29 mouse cellular contexts compared by ENCODE assay signal in genomic region chr14:101886320-101886719, GRCm38 (mm10).
DNase-seq lines count a peak whose midpoint lies in the region; ATAC-seq lines count a peak whose summit lies in the region.
"Had no signal": no experiment of that assay in that cellular context is flagged by ENCODE, and none has a peak within 500 bp of the region (broad histone marks: within the 10 kb centered on the region; RNA-seq: fewer than 3 reads in every experiment).

No protein-coding gene starts in this region.

- H3K9me3 ChIP-seq in forebrain, embryonic 11.5 days (ENCODE audit: control insufficient read depth, low read length): no peaks in the 10 kb centered on the region
- H3K9me3 ChIP-seq in forebrain, embryonic 14.5 days (replicated peaks; ENCODE audit: control insufficient read depth, low read length): no peaks in the 10 kb centered on the region
- no peaks in the 10 kb centered on the region for H3K9me3 ChIP-seq in intestine, embryonic 16.5 days (ENCODE audit: control insufficient read depth, low read length)
- H3K9me3 ChIP-seq in intestine, embryonic 15.5 days: no peaks in the 10 kb centered on the region
- H3K9me3 ChIP-seq in heart, embryonic 11.5 days (replicated peaks; ENCODE audit: control insufficient read depth, low read length): no peaks in the 10 kb centered on the region
- no peaks in the 10 kb centered on the region for H3K9me3 ChIP-seq in heart, embryonic 16.5 days (replicated peaks; ENCODE audit: control insufficient read depth, low read length)
- H3K9me3 ChIP-seq: forebrain, embryonic 15.5 days; limb, embryonic 10.5 days; limb, embryonic 15.5 days; liver, embryonic 13.5 days; midbrain, embryonic 13.5 days; neural tube, embryonic 13.5 days had no signal

- no peak overlapping the region for H3K27ac ChIP-seq in forebrain, embryonic 11.5 days (ENCODE audit: low read depth, low read length)
- no peak overlapping the region for H3K27ac ChIP-seq in forebrain, embryonic 14.5 days (ENCODE audit: low read depth, low read length)
- no peak overlapping the region for H3K27ac ChIP-seq in intestine, embryonic 16.5 days (ENCODE audit: low read length)
- no peak overlapping the region for H3K27ac ChIP-seq in intestine, embryonic 15.5 days
- H3K27ac ChIP-seq in heart, embryonic 11.5 days (ENCODE audit: low read depth, low read length): peak overlapping the region; percentile 63
- H3K27ac ChIP-seq in heart, embryonic 16.5 days (ENCODE audit: low read length): peak overlapping the region; percentile 98
- H3K27ac ChIP-seq: forebrain, embryonic 15.5 days; limb, embryonic 10.5 days; limb, embryonic 15.5 days; liver, embryonic 13.5 days; midbrain, embryonic 13.5 days; neural tube, embryonic 13.5 days had no signal

- H3K4me2 ChIP-seq in forebrain, embryonic 11.5 days (ENCODE audit: low read depth, low read length, severe bottlenecking): no peak overlapping the region
- no peak overlapping the region for H3K4me2 ChIP-seq in forebrain, embryonic 14.5 days (ENCODE audit: low read length)
- no peak overlapping the region for H3K4me2 ChIP-seq in intestine, embryonic 16.5 days (ENCODE audit: low read depth, low read length)
- no peak overlapping the region for H3K4me2 ChIP-seq in intestine, embryonic 15.5 days (replicated peaks)
- peak overlapping the region; percentile 52 for H3K4me2 ChIP-seq in heart, embryonic 11.5 days
- H3K4me2 ChIP-seq in heart, embryonic 16.5 days (ENCODE audit: low read depth, low read length): peak overlapping the region; percentile 58
- H3K4me2 ChIP-seq: forebrain, embryonic 15.5 days; limb, embryonic 15.5 days; liver, embryonic 13.5 days; midbrain, embryonic 13.5 days; neural tube, embryonic 13.5 days had no signal

- 96% methylated on average over 10 of the region's 10 CpGs for WGBS in forebrain, embryonic 11.5 days
- 95% methylated on average over 10 of the region's 10 CpGs for WGBS in forebrain, embryonic 14.5 days
- WGBS in intestine, embryonic 16.5 days: 97% methylated on average over 10 of the region's 10 CpGs
- WGBS in intestine, embryonic 15.5 days: 98% methylated on average over 10 of the region's 10 CpGs
- 77% methylated on average over 10 of the region's 10 CpGs for WGBS in heart, embryonic 11.5 days (ENCODE audit: insufficient replicate concordance)
- WGBS in heart, embryonic 16.5 days: 49% methylated on average over 10 of the region's 10 CpGs

- 0 out of 2 replicates have a peak, but pooled peaks have one; percentile 30 for ATAC-seq in forebrain, embryonic 11.5 days (replicated peaks; ENCODE audit: low FRiP score)
- no peak for ATAC-seq in forebrain, embryonic 14.5 days
- 0 out of 2 replicates have a peak, but pooled peaks have one; percentile 17 for ATAC-seq in intestine, embryonic 16.5 days
- no peak for ATAC-seq in intestine, embryonic 15.5 days
- ATAC-seq in heart, embryonic 11.5 days (replicated peaks; ENCODE audit: insufficient number of reproducible peaks, low FRiP score, low TSS enrichment): 0 out of 2 replicates have a peak, but pooled peaks have one; percentile 15
- peak; percentile 84 for ATAC-seq in heart, embryonic 16.5 days (replicated peaks; ENCODE audit: extremely low read depth, insufficient read depth, low FRiP score)
- ATAC-seq: activated CD4-positive, CD25-positive, alpha-beta regulatory T cell, adult 4 months; forebrain, embryonic 15.5 days; hindbrain, embryonic 16.5 days; midbrain, embryonic 13.5 days had no signal

- no peaks in the 10 kb centered on the region for H3K36me3 ChIP-seq in forebrain, embryonic 11.5 days (ENCODE audit: control insufficient read depth, insufficient read depth, low read length)
- H3K36me3 ChIP-seq in forebrain, embryonic 14.5 days (ENCODE audit: control insufficient read depth, insufficient read depth, low read length): no peaks in the 10 kb centered on the region
- peaks cover 6% of the 10 kb centered on the region for H3K36me3 ChIP-seq in intestine, embryonic 16.5 days (ENCODE audit: control insufficient read depth, insufficient read depth, low read length)
- H3K36me3 ChIP-seq in intestine, embryonic 15.5 days: no peaks in the 10 kb centered on the region
- no peaks in the 10 kb centered on the region; the same call in 1 of the 2 replicates for H3K36me3 ChIP-seq in heart, embryonic 11.5 days (ENCODE audit: control insufficient read depth, insufficient read depth, low read length)
- peaks cover 8% of the 10 kb centered on the region; the same call in 1 of the 2 replicates for H3K36me3 ChIP-seq in heart, embryonic 16.5 days (ENCODE audit: control insufficient read depth, insufficient read depth)
- H3K36me3 ChIP-seq: forebrain, embryonic 15.5 days; limb, embryonic 10.5 days; liver, embryonic 13.5 days; midbrain, embryonic 13.5 days; neural tube, embryonic 13.5 days had no signal

- no peaks in the 10 kb centered on the region for H3K4me1 ChIP-seq in forebrain, embryonic 11.5 days (replicated peaks; ENCODE audit: control insufficient read depth, insufficient read depth, low read length)
- H3K4me1 ChIP-seq in forebrain, embryonic 14.5 days (ENCODE audit: control insufficient read depth, insufficient read depth, low read length): no peaks in the 10 kb centered on the region
- no peaks in the 10 kb centered on the region for H3K4me1 ChIP-seq in intestine, embryonic 16.5 days (ENCODE audit: control insufficient read depth, insufficient read depth, low read length)
- 0 out of 2 replicates have a peak, but pooled peaks cover 3% of the 10 kb centered on the region for H3K4me1 ChIP-seq in intestine, embryonic 15.5 days (replicated peaks)
- peaks cover 8% of the 10 kb centered on the region for H3K4me1 ChIP-seq in heart, embryonic 11.5 days (ENCODE audit: control insufficient read depth, insufficient read depth, low read length)
- H3K4me1 ChIP-seq in heart, embryonic 16.5 days (ENCODE audit: control insufficient read depth, insufficient read depth, low read length): peaks cover 20% of the 10 kb centered on the region
- H3K4me1 ChIP-seq: forebrain, embryonic 15.5 days; liver, embryonic 13.5 days; midbrain, embryonic 13.5 days; neural tube, embryonic 13.5 days had no signal

- no peak overlapping the region for H3K9ac ChIP-seq in forebrain, embryonic 11.5 days (ENCODE audit: low read length)
- no peak overlapping the region for H3K9ac ChIP-seq in forebrain, embryonic 14.5 days (ENCODE audit: low read length)
- no peak overlapping the region for H3K9ac ChIP-seq in intestine, embryonic 16.5 days (ENCODE audit: low read depth, low read length)
- H3K9ac ChIP-seq in intestine, embryonic 15.5 days: no peak overlapping the region
- H3K9ac ChIP-seq in heart, embryonic 11.5 days (ENCODE audit: low read depth, low read length): no peak overlapping the region; the same call in 1 of the 2 replicates
- peak overlapping the region; percentile 71 for H3K9ac ChIP-seq in heart, embryonic 16.5 days (ENCODE audit: low read length)
- H3K9ac ChIP-seq: forebrain, embryonic 15.5 days; limb, embryonic 15.5 days; liver, embryonic 13.5 days; midbrain, embryonic 13.5 days; neural tube, embryonic 13.5 days had no signal

- DNase-seq in forebrain, embryonic 11.5 days (ENCODE audit: low spot score): no peak
- DNase-seq in forebrain, embryonic 14.5 days (ENCODE audit: low spot score): no peak
- no peak for DNase-seq in left cerebral cortex, postnatal 14 days (ENCODE audit: low spot score in 2 of 2)
- DNase-seq in urinary bladder, postnatal 25 days (ENCODE audit: low spot score): no peak
- DNase-seq: adrenal gland, adult 2 months; adrenal gland, postnatal 36 days; cerebellum, adult 18-20 months; cerebellum, postnatal 14 days; gastrocnemius, postnatal 25 days; kidney, adult 9 months; kidney, postnatal 25 days; liver, embryonic 13.5 days; lung, adult 18-20 months; lung, postnatal 36 days; right cerebral cortex, postnatal 4 days; thymus, adult 2 months; thymus, postnatal 4 days had no signal

- H3K4me3 ChIP-seq in forebrain, embryonic 11.5 days (ENCODE audit: low read depth, low read length): no peak overlapping the region
- no peak overlapping the region for H3K4me3 ChIP-seq in forebrain, embryonic 14.5 days (ENCODE audit: low read depth, low read length)
- H3K4me3 ChIP-seq in intestine, embryonic 16.5 days (ENCODE audit: low read length): no peak overlapping the region
- H3K4me3 ChIP-seq in intestine, embryonic 15.5 days (replicated peaks): no peak overlapping the region
- H3K4me3 ChIP-seq in heart, embryonic 11.5 days (ENCODE audit: low read depth, low read length): peak overlapping the region; percentile 58
- H3K4me3 ChIP-seq in heart, embryonic 16.5 days (ENCODE audit: low read length): peak overlapping the region; percentile 57
- H3K4me3 ChIP-seq: forebrain, embryonic 15.5 days; limb, embryonic 10.5 days; limb, embryonic 15.5 days; liver, embryonic 13.5 days; midbrain, embryonic 13.5 days; neural tube, embryonic 13.5 days had no signal

- no peaks in the 10 kb centered on the region for H3K27me3 ChIP-seq in forebrain, embryonic 11.5 days (ENCODE audit: control insufficient read depth, insufficient read depth, low read length)
- no peaks in the 10 kb centered on the region for H3K27me3 ChIP-seq in forebrain, embryonic 14.5 days (replicated peaks; ENCODE audit: control insufficient read depth, insufficient read depth, low read length)
- no peaks in the 10 kb centered on the region for H3K27me3 ChIP-seq in intestine, embryonic 16.5 days (replicated peaks; ENCODE audit: control insufficient read depth, insufficient read depth, low read length)
- H3K27me3 ChIP-seq in intestine, embryonic 15.5 days (replicated peaks): no peaks in the 10 kb centered on the region
- no peaks in the 10 kb centered on the region for H3K27me3 ChIP-seq in heart, embryonic 11.5 days (ENCODE audit: control insufficient read depth, insufficient read depth, low read length)
- H3K27me3 ChIP-seq in heart, embryonic 16.5 days (ENCODE audit: control insufficient read depth, insufficient read depth, low read length): no peaks in the 10 kb centered on the region
- H3K27me3 ChIP-seq: CH12.LX; forebrain, embryonic 15.5 days; limb, embryonic 15.5 days; liver, embryonic 13.5 days; midbrain, embryonic 13.5 days; neural tube, embryonic 13.5 days had no signal

- intact Hi-C loops in left cerebral cortex, postnatal 14 days (cut with DNase I): no loop called here

Comparison
In these comparisons a context has a peak if more than half of its experiments do, and no peak if none do; other contexts are left out.
1. ATAC-seq: peak in forebrain, embryonic 11.5 days (single experiment), intestine, embryonic 16.5 days (single experiment), heart, embryonic 11.5 days (single experiment) and heart, embryonic 16.5 days (single experiment); none in forebrain, embryonic 14.5 days (single experiment) and intestine, embryonic 15.5 days (single experiment).
2. H3K27ac ChIP-seq: peak in heart, embryonic 11.5 days (single experiment) and heart, embryonic 16.5 days (single experiment); none in forebrain, embryonic 11.5 days (single experiment), forebrain, embryonic 14.5 days (single experiment), intestine, embryonic 16.5 days (single experiment) and intestine, embryonic 15.5 days (single experiment).
3. H3K4me2 ChIP-seq: peak in heart, embryonic 11.5 days (single experiment) and heart, embryonic 16.5 days (single experiment); none in forebrain, embryonic 11.5 days (single experiment), forebrain, embryonic 14.5 days (single experiment), intestine, embryonic 16.5 days (single experiment) and intestine, embryonic 15.5 days (single experiment).
4. H3K4me3 ChIP-seq: peak in heart, embryonic 11.5 days (single experiment) and heart, embryonic 16.5 days (single experiment); none in forebrain, embryonic 11.5 days (single experiment), forebrain, embryonic 14.5 days (single experiment), intestine, embryonic 16.5 days (single experiment) and intestine, embryonic 15.5 days (single experiment).